Mouse (Mus musculus) WW6 (cell line): ENCODE data around the gene Dph2.

Experiments
- DNase-seq: peaks from one replicate; pipeline ENCODE4 v3.0.0-alpha.2; 2013; ENCODE audit warnings: low read depth, low spot score

Dph2 gene

GRCm38 (mm10) chr4:117872471-117872886, 19.4 kb downstream of the Dph2 start, which contains the start of gene Ccdc24:
Gene Ccdc24 (minus strand): TSS chr4:117872557.
- DNase-seq: no peak

GRCm38 (mm10) chr4:117871787-117872186, 20.0 kb downstream of the Dph2 start:
- DNase-seq: no peak

DNA sequence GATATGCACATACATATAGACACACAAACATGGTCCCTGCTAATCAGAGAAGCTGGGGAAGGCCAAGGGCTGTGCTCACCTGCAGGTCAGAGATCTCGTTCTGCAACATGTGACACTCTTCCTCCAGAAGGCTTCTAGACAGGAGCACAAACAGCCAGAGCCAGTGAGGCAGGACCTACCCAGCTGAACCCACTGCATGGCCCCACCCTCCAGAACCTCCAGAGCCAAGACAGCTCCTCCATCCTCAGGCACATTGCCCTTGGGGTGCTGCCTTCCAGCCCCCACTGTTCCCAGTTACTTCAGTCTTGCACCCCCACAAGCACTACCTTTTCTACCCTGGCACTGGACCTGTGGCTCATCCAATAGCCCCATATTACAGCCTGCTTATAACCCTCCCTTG, 21.4 kb downstream of the Dph2 start:
- no peak for DNase-seq

DNA sequence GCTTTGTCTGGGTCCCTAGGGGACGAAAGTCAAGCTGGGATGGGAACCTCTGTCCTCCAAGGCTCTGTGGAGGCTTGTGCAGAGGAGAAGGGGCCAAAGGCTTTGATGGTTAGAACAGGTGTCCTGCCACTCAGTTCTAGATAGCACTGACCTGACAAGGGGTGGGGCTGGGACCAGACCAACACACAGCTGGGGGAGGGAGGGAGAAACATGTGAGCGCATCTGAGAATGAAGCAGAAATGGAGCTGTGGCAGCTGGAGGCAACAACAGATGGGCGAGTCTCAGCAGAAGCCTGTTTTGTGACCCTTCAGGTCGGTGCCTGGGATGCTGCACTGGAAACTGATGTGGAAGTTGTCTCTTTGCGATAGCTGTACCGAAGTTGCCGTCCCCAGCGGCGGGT, 22.5 kb downstream of the Dph2 start:
- no peak for DNase-seq

GRCm38 (mm10) chr4:117867823-117868222, 24.0 kb downstream of the Dph2 start:
- DNase-seq: no peak

- DNase-seq: no peak
Observed at GRCm38 (mm10) chr4:117867000-117867399, 24.8 kb downstream of the Dph2 start.

GRCm38 (mm10) chr4:117866083-117866482, 25.7 kb downstream of the Dph2 start:
- no peak for DNase-seq

- no peak for DNase-seq
Observed at GRCm38 (mm10) chr4:117862823-117863222, 29.0 kb downstream of the Dph2 start.

- DNase-seq: no peak
Observed at GRCm38 (mm10) chr4:117860570-117860969, 31.3 kb downstream of the Dph2 start.

DNA sequence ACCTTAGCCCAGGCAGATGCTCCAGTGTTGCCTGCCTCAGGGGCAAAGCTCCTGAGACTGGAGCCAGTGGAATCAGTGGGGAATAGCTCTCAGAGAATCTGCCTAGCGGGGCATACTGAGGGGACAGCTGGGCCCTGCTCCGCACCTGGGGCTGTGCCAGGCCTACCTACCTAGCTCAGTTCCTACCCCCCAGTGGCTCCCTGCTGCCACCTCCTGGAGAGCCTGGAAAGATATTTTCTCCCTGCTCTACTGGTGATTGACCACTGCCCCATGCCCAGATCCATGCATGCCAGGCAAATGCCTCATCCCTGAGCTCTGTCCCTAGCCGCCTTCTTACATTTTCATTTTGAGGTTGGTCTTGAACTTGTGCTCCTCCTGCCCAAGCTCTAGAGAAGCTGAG, 33.0 kb downstream of the Dph2 start:
- no peak for DNase-seq

- DNase-seq: no peak
Observed at GRCm38 (mm10) chr4:117855146-117855545, 36.7 kb downstream of the Dph2 start.

DNA sequence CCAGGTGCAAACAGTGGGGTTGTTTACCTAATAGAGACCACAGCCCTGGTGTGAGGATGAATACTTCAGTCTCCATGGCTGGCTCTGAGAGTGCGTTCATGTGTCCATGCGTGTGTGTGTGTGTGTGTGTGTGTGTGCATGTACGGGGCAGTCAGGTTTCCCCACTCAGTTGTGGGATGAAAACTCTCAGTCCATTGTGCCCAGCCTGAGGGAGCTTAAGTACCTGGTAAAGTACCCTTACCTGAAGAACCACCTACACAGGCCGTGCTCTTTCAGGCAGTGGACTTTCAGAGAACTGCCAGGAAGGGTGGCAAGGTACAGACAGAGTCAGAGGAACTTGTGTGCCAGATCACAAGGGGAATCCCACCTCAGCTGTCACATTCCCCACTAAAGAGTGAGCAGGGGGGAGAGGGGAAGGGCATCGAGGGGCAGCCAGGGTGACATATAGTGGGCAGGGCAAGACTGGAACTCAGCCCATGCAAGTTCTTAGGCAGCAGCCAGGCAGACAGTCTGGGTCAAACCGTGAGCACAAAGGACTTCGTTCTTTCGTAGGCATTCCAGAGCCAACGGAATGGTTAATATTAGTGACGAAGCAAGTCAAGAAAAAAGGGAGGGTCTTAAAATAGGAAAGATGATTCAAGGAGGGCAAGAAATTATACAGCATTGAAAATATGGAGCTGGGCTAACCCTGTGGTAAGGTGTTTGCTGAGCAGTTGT, 39.5 kb downstream of the Dph2 start:
- no peak for DNase-seq

DNA sequence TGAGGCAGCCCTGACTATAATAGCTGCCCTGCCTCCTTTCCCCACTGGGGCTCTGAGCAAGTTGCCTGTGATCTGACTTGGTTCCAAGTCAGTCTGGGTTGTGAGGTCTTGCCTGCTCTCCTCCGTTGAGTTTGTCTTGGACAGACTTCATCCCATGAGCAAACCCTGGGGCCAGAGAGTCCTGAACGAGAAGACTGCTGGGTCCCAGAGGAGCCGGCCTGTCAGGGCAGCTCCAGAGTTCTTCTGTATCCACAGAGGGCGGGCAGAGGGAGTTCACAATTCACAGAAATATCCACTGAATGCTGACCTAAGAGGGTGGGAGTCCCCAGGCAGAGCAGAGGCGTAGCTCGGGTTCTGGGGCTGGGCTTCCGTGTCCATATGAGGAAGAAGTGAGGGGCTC, 41.0 kb downstream of the Dph2 start:
- DNase-seq: no peak

DNA sequence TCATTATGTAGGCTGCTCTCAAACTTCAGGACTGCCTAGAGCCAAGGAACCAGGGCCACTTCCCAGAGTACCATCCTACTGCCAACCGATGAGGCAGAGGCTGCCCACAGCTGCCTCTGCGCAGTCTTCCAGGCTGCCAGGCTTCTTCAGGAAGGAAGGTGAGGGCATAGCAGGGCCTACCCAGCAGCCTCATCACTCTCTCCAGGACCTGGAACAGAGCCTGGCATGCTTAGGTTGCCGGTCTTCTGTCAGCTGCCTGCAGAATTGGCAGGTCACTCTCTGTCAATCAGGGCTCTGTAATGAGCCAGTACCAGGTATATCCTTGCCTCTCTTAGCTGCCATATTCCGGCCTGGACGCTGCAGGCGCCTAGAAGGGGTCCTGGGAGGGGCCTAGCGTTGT, 41.7 kb downstream of the Dph2 start:
- no peak for DNase-seq

- DNase-seq: no peak
Observed at GRCm38 (mm10) chr4:117849506-117849905, 42.3 kb downstream of the Dph2 start.

DNA sequence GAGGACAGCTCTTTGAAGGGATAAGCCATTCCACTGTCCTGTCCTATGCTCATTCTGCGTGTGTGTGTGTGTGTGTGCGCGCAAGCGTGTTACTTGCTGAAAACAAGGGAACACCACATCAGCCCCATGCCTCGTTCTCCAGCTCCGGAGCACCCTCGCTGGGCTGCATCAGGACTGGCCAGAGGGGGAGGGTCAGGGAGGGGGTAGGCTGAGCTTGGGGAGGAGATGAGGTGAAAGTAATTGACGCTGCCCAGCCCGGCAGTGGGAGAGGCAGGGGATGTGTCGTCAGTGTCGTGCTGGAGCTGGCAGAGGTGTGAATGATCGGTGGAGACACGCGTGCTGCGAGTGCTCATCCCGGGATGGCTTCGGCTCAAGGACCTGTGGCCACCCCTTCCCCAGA, 42.8 kb downstream of the Dph2 start:
- DNase-seq: no peak

GRCm38 (mm10) chr4:117847011-117847410, 44.8 kb downstream of the Dph2 start:
- DNase-seq: no peak

DNA sequence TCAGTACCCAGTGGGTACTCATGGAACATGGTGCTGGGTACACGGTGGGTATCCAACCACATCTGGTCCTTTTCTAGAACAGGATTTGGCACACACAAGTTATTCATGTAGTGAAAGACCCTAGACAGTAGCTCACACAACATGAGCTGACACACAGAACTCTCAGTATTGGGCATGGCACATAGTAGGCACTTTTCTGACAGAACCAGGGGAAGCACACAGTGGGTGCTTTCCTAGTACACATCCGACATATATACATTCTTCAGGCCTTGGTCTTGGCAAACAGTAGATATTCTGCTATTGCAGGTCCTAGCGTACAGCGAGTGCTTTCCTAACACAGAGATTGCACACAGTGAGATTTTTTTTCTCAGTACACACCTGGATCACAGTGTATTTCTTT, 45.6 kb downstream of the Dph2 start:
- DNase-seq: no peak

GRCm38 (mm10) chr4:117845316-117845715, 46.5 kb downstream of the Dph2 start:
- DNase-seq: no peak

DNA sequence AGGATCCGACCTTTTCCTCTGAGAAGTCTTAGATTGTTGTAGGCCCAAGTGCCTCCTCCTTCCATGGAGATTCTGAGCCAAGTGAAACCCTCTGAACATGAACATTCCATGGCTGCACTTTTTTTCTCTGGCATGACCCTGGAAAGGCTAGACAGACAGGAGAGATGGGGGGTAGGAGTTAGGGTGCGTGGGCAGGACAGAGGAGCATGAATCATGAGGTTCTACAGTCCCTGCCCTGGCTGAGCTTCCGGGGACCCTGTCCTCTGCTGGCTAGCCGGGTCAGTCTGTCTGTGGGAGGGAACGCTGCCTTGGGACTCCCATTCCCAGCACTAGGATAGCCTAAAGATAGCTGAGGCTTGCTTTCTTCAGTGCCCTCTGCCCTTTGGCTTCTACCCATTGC, 47.4 kb downstream of the Dph2 start:
- no peak for DNase-seq

- no peak for DNase-seq
Observed at GRCm38 (mm10) chr4:117843101-117843500, 48.7 kb downstream of the Dph2 start.

DNA sequence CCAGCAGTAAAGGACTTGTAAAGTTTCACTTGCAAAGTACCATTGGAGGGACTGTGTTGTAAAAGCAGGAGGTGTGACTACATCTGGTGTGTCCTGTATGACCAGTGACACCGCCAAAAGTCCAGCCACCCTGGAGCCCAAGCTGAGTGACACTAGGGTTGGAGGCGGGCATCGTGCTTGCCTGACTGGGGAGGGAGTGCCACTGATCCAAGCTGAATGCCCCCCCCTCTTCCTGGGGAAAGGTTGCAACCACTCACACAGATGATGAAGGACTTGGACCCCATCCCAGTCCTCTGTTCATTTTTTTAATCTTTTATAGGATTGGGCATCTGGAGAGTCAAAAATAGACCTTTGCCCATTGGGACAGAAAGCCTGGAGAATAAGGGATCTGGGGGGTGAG, 50.3 kb downstream of the Dph2 start:
- DNase-seq: no peak

DNA sequence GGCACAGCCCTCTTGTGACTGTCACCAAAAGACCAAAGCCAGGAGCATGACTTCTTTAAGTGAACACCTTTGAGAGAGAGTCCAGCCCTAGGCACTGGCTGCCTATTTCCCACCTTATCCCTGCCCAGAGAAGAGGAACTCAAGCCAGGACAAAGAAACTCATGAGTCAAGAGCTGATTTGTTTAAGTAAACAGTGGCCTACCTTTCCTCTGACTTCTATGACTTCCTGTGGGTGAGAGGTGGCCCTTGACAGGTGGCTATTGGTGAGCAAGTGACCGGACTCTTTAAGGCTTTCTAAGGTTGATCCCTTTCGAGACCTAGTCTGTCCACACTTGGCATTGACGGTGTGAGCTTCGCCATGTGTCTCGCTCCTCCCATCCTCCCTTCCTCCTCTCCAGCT, 51.0 kb downstream of the Dph2 start:
- no peak for DNase-seq

GRCm38 (mm10) chr4:117839366-117839765, 52.5 kb downstream of the Dph2 start:
- no peak for DNase-seq
